Mouse (Mus musculus): ENCODE measurements around the gene Rarres2. TPM values are rescaled to one million over a fixed set of nuclear protein-coding genes. Genes with fewer than 3 reads are reported as not detected.

Rarres2 gene
- polyA plus RNA-seq, 1 experiment from 2014 or later, result 4.5 TPM

DNA sequence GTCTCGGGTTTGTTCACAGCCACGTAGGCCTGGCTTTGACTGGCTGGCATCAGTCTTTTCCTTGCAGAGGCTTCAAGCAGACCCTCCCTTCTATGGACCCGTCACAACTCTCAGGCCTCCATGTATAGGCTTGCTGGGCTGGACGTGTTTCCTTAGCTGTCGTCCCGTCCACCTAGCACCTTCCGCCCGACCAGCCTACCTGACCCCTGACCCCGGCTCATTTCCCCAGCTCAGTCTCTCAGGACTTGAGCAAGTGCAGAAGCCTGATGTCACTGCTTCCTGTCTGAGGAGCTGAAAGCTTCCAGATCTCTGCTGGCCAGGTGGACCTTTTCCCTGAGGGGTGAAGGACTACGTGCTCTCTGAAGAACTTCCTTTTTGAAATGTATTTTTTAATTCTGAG, 691 bp upstream of the Rarres2 start:
- WGBS, result 78% methylated on average over 10 of the region's 10 CpGs
- Histone ChIP-seq H3K4me1 (no peaks in the 10 kb centered on the region), H3K27me3 (replicated peaks) (no peaks in the 10 kb centered on the region), H3K9me3 (no peaks in the 10 kb centered on the region), H3K36me3 (replicated peaks) (0 out of 2 replicates have a peak, but pooled peaks cover 8% of the 10 kb centered on the region), H3K4me2 (no peak overlapping the region), H3K27ac (no peak overlapping the region), H3K4me3 (no peak overlapping the region), H3K9ac (no peak overlapping the region)
- no peak for ATAC-seq (replicated peaks)

DNA sequence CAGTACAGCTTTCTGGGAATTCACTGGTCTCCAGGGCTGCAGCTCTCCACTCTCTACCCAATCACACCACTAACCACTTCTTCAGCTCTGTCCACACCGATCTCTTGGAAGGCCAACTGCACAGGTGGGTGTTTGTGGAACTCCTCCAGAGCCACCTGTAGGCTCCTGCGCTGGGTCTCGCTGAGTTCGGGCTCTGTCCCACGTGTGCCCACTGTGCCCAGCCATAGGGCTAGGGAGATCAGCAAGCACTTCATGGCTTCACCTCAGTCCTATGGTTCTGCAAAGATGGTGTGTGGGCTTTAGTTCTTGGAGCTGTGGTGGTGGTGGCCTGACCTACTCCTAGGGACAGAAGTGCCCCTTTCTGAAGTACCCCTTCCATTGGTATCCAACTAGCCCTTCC, 575 bp downstream of the Rarres2 start:
- 91% methylated on average over 5 of the region's 5 CpGs for WGBS

DNA sequence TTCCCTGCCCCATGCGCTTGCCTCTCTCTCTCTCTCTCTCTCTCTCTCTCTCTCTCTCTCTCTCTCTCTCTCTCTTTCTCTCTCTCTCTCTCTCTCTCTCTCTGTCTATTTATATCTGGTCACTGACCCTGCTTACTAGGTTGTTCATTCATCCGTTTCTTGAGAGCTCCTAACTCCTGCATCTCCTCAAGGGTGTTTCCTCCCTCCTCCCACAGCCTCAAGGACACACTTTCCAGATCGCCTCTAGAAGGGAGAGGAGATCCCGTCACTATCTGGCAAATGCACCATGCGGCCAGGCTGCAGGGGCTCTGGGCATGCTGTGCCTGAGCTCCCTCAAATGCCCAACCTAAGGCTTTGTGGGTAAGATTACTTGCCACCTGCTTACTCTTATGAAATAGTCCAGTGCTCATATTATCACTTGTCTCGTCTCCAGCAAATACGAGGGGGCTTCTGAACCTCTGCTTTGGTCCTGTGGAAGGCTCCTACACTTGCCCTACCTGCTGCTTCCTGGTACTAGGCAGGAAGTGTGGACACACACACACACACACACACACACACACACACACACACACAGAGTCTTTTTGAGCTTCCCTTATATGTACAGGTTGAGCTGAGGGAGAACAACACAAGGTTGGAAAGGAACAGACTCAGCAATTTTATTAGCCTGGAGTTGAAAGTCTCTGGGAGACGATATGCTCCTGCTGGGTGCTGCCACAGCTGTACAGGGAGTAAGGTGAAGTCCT, 3.4 kb downstream of the Rarres2 start:
- Histone ChIP-seq H3K27me3 (replicated peaks) (no peaks in the 10 kb centered on the region), H3K9me3 (no peaks in the 10 kb centered on the region), H3K4me2 (no peak overlapping the region), H3K36me3 (replicated peaks) (0 out of 2 replicates have a peak, but pooled peaks cover 17% of the 10 kb centered on the region), H3K27ac (no peak overlapping the region), H3K9ac (no peak overlapping the region), H3K4me3 (no peak overlapping the region), H3K4me1 (no peaks in the 10 kb centered on the region)
- 87% methylated on average over 8 of the region's 8 CpGs for WGBS
- ATAC-seq (replicated peaks), result no peak

More for the DNA sequence above, 575 bp downstream of the Rarres2 start:
- Histone ChIP-seq H3K27me3 (replicated peaks) (no peaks in the 10 kb centered on the region), H3K9ac (no peak overlapping the region), H3K27ac (no peak overlapping the region), H3K4me1 (no peaks in the 10 kb centered on the region), H3K4me2 (no peak overlapping the region), H3K9me3 (no peaks in the 10 kb centered on the region), H3K4me3 (no peak overlapping the region), H3K36me3 (replicated peaks) (0 out of 2 replicates have a peak, but pooled peaks cover 8% of the 10 kb centered on the region)
- ATAC-seq (replicated peaks), result no peak

DNA sequence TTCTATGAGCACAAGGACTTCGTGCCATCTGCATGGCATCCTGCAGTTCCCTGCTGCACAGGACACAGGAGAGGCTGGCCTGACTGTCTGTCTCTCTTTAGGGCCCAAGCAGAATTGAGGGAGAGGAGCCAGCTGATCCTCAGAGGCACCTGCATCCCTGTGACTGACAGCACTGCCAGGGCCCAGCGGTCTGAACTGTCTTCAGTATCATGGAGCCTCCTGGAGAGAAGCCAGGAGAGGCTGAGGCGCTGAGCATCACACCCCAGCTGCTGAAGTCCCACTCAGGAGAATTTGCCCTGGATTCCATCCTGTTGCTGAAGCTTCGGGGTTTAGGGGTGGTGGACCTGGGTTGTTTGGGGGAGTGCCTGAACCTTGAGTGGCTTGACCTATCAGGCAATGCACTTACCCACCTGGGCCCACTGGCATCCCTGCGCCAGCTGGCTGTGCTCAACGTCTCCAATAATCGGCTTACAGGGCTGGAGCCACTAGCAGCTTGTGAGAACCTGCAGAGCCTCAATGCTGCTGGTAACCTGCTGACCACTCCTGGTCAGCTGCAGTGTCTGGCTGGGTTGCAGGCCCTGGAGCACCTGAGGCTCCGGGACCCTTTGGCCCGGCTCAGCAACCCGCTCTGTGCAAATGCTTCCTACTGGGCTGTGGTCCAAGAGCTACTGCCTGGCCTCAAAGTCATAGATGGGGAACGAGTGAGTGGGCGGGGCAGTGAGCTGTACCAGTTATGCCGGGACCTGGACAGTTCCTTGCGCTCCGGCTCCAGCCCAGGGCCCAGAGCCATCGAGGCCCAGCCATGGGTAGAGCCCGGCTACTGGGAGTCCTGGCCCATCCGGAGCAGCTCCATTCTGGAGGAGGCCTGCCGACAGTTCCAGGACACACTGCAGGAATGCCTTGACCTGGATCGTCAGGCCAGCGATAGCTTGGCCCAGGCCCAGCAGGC, 4.3 kb downstream of the Rarres2 start:
- 84% methylated on average over 21 of the region's 21 CpGs for WGBS
- H3K9ac ChIP-seq, result no peak overlapping the region
- no peak overlapping the region for H3K4me2 ChIP-seq
- no peak overlapping the region for H3K27ac ChIP-seq
- H3K9me3 ChIP-seq, result no peaks in the 10 kb centered on the region
- no peak overlapping the region for H3K4me3 ChIP-seq
- 0 out of 2 replicates have a peak, but pooled peaks have one; percentile 37 for ATAC-seq (replicated peaks)
- no peaks in the 10 kb centered on the region for H3K27me3 ChIP-seq (replicated peaks)
- H3K36me3 ChIP-seq (replicated peaks), result 0 out of 2 replicates have a peak, but pooled peaks cover 17% of the 10 kb centered on the region
- no peaks in the 10 kb centered on the region for H3K4me1 ChIP-seq

GRCm38 (mm10) chr6:48566312-48566711, 6.3 kb downstream of the Rarres2 start:
- Histone ChIP-seq H3K4me1 (no peaks in the 10 kb centered on the region), H3K9me3 (no peaks in the 10 kb centered on the region), H3K9ac (no peak overlapping the region), H3K27me3 (replicated peaks) (no peaks in the 10 kb centered on the region), H3K4me3 (no peak overlapping the region), H3K36me3 (replicated peaks) (0 out of 2 replicates have a peak, but pooled peaks cover 17% of the 10 kb centered on the region), H3K4me2 (no peak overlapping the region), H3K27ac (no peak overlapping the region)
- 64% methylated on average over 5 of the region's 5 CpGs for WGBS
- ATAC-seq (replicated peaks), result no peak; the same call in 1 of the 2 replicates

GRCm38 (mm10) chr6:48565693-48566310, 6.8 kb downstream of the Rarres2 start:
- Histone ChIP-seq H3K4me3 (no peak overlapping the region), H3K27ac (no peak overlapping the region), H3K4me1 (no peaks in the 10 kb centered on the region), H3K9me3 (no peaks in the 10 kb centered on the region), H3K9ac (no peak overlapping the region), H3K27me3 (replicated peaks) (no peaks in the 10 kb centered on the region), H3K36me3 (replicated peaks) (0 out of 2 replicates have a peak, but pooled peaks cover 17% of the 10 kb centered on the region), H3K4me2 (no peak overlapping the region)
- WGBS, result 97% methylated on average over 4 of the region's 4 CpGs
- ATAC-seq (replicated peaks), result no peak

DNA sequence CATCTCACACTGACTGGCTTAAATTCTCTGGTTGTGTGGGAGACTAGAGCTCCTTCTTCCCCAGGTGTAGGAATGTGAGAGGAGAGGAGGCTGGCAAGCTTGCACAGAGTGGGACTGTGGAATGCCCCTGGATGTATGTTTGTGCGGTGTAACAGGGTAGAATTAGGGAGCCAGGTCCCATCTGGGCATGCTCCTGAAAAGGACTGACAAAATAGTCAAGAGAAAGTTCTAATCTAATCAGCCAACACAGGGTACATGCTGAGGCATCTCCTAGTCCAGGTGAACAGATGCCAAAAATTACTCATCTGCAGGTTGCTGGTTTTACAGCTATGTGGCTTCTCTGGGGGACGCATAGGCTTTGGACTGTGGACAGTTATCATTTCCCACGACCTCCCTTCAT, 16.6 kb downstream of the Rarres2 start:
- Histone ChIP-seq H3K4me1 (peaks cover 21% of the 10 kb centered on the region), H3K27me3 (replicated peaks) (no peaks in the 10 kb centered on the region; the same call in 1 of the 2 replicates), H3K4me3 (peak overlapping the region; percentile 48; the same call in 1 of the 2 replicates), H3K9ac (no peak overlapping the region), H3K4me2 (peak overlapping the region; percentile 72), H3K36me3 (replicated peaks) (peaks cover 9% of the 10 kb centered on the region; the same call in 1 of the 2 replicates), H3K27ac (peak overlapping the region; percentile 97), H3K9me3 (no peaks in the 10 kb centered on the region)
- no peak for ATAC-seq (replicated peaks)
- WGBS, result 100% methylated on average over 3 of the region's 3 CpGs

GRCm38 (mm10) chr6:48555104-48555890, 17.3 kb downstream of the Rarres2 start:
- H3K4me3 ChIP-seq, result peak overlapping the region; percentile 48
- peak; percentile 90 for ATAC-seq (replicated peaks)
- 27% methylated on average over 14 of the region's 14 CpGs for WGBS
- H3K9me3 ChIP-seq, result no peaks in the 10 kb centered on the region
- H3K9ac ChIP-seq, result peak overlapping the region; percentile 65
- no peaks in the 10 kb centered on the region; the same call in 1 of the 2 replicates for H3K27me3 ChIP-seq (replicated peaks)
- H3K4me1 ChIP-seq, result peaks cover 21% of the 10 kb centered on the region
- peak overlapping the region; percentile 97 for H3K27ac ChIP-seq
- peak overlapping the region; percentile 72 for H3K4me2 ChIP-seq
- H3K36me3 ChIP-seq (replicated peaks), result peaks cover 6% of the 10 kb centered on the region; the same call in 1 of the 2 replicates

- Histone ChIP-seq H3K9me3 (no peaks in the 10 kb centered on the region), H3K27me3 (replicated peaks) (no peaks in the 10 kb centered on the region; the same call in 1 of the 2 replicates), H3K4me1 (peaks cover 21% of the 10 kb centered on the region), H3K9ac (peak within 1 kb of the TSS; percentile 65), H3K36me3 (replicated peaks) (peaks cover 6% of the 10 kb centered on the region; the same call in 1 of the 2 replicates), H3K27ac (peak within 1 kb of the TSS; percentile 97), H3K4me2 (peak within 1 kb of the TSS; percentile 72), H3K4me3 (peak within 1 kb of the TSS; percentile 48)
- WGBS, result under 1% methylated on average over 39 of the region's 39 CpGs
- ATAC-seq (replicated peaks), result peak; percentile 95
Measured at GRCm38 (mm10) chr6:48554280-48555103, 18.1 kb downstream of the Rarres2 start, which contains the start of gene Lrrc61. TSS of gene Lrrc61 (plus strand) at chr6:48554796.

DNA sequence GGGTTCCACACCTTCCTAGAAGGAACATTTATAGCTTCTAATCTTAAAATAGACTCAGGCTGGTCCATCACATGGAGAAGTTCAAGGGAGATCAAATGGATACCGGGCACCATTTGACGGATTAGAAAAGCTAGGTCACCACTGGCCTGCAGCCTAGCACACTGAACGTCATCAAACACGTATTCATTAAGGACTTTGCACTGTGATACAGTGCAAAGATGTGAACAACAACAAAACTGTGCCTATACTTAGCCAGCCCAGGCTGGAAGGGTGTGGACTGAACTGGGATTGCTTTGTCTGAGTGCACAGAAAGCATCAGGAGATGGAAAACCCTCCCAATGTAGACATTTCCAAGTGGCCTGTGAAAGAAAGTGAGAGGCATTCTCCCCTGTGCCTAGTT, 18.8 kb downstream of the Rarres2 start:
- ATAC-seq (replicated peaks), result peak; percentile 18
- H3K4me2 ChIP-seq, result peak overlapping the region; percentile 72
- H3K36me3 ChIP-seq (replicated peaks), result peaks cover 6% of the 10 kb centered on the region; the same call in 1 of the 2 replicates
- WGBS, result 77% methylated on average over 4 of the region's 4 CpGs
- H3K4me3 ChIP-seq, result peak overlapping the region; percentile 48
- peaks cover 21% of the 10 kb centered on the region for H3K4me1 ChIP-seq
- H3K9ac ChIP-seq, result peak overlapping the region; percentile 65
- no peaks in the 10 kb centered on the region for H3K9me3 ChIP-seq
- no peaks in the 10 kb centered on the region; the same call in 1 of the 2 replicates for H3K27me3 ChIP-seq (replicated peaks)
- peak overlapping the region; percentile 97 for H3K27ac ChIP-seq

All from midbrain, embryonic 15.5 days (tissue).